8 mouse cellular contexts compared by ENCODE assay signal in the genomic region with DNA sequence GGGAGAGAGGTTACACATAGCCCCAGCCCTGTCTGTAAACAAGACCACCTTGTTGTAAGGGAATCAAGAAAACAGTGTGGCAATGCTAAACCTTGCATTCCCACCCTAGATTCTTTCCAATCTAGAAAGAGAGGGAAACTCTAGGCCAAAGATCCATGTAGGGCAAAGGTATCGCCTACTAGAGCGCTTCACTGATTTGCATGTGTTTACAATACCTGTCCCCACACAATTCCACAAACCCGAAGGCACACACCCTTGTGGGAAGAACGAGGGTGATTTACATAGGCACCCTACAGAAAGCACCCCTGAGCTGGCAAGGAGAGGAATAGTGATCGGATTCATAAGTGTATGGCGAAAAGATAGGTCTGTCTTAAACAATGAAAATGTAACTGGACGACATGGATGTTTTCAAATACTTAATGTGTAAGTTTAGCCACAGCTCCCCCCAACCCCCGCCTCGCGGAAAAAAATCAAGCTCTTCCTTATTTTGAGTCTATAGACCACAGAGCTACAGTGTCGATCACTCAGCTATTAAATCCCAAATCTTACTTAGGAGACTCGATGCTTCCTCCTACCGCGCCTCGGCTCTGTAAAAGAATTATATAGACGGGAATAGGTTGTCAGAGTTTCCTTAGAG. TPM values are rescaled to one million over a fixed set of nuclear protein-coding genes. Genes with fewer than 3 reads are reported as not detected.
A peak's percentile ranks its signal among the peaks of the same experiment; 100 is the strongest.
DNase-seq lines count a peak whose midpoint lies in the region; ATAC-seq and TF ChIP-seq lines count a peak whose summit lies in the region.

No protein-coding gene starts in this region.

- peaks cover 2% of the 10 kb centered on the region; the same call in 1 of the 2 replicates for H3K9me3 ChIP-seq in heart, embryonic 12.5 days (replicated peaks)
- no peaks in the 10 kb centered on the region for H3K9me3 ChIP-seq in heart, postnatal 0 days (replicated peaks; ENCODE audit: control insufficient read depth, low read length)

- H3K9ac ChIP-seq in heart, embryonic 12.5 days = peak overlapping the region; percentile 60; the same call in 1 of the 2 replicates
- H3K9ac ChIP-seq in heart, postnatal 0 days (replicated peaks; ENCODE audit: low read depth, low read length) = peak overlapping the region; percentile 69

- TF ChIP-seq EP300 in heart, postnatal 0 days (IDR thresholded peaks at IDR 0.05; ENCODE audit: low read depth) = no peak

- no peaks in the 10 kb centered on the region for H3K36me3 ChIP-seq in heart, embryonic 12.5 days
- no peaks in the 10 kb centered on the region for H3K36me3 ChIP-seq in heart, postnatal 0 days (replicated peaks; ENCODE audit: control insufficient read depth, insufficient read depth, low read length)

- intact Hi-C loops in heart, postnatal 36 days (cut with DNase I) = loop anchor here (5.0 kb wide), 2 partner anchors 65 to 90 kb away; no protein-coding TSS in a partner anchor

- no peak overlapping the region for H3K27ac ChIP-seq in heart, embryonic 12.5 days (ENCODE audit: poor library complexity, severe bottlenecking)
- no peak overlapping the region for H3K27ac ChIP-seq in heart, postnatal 0 days (ENCODE audit: low read depth)

- DNase-seq in heart, postnatal 36 days = no peak
- peak; percentile 50 for DNase-seq in A20 (ENCODE audit: low read depth, low spot score)
- DNase-seq in heart, postnatal 0 days (ENCODE audit: low spot score) = no peak
- peak; percentile 42 for DNase-seq in lung, postnatal 36 days
- DNase-seq in gastrocnemius, adult 8-10 months (ENCODE audit: low spot score in 2 of 2) = no peak
- DNase-seq in layer of hippocampus, postnatal 25 days (ENCODE audit: extremely low spot score in 1 of 2, low spot score in 1 of 2) = no peak

- H3K4me1 ChIP-seq in heart, embryonic 12.5 days (replicated peaks) = peaks cover 17% of the 10 kb centered on the region
- peaks cover 29% of the 10 kb centered on the region for H3K4me1 ChIP-seq in heart, postnatal 0 days (ENCODE audit: control insufficient read depth, insufficient read depth)

- peak overlapping the region; percentile 55 for H3K4me3 ChIP-seq in heart, embryonic 12.5 days
- peak overlapping the region; percentile 87 for H3K4me3 ChIP-seq in heart, postnatal 0 days (ENCODE audit: low read depth, low read length)

- no peak for TF ChIP-seq CTCF in heart, postnatal 0 days (IDR thresholded peaks at IDR 0.05; ENCODE audit: low read depth)

- no peak for ATAC-seq in heart, embryonic 12.5 days (ENCODE audit: insufficient number of reproducible peaks, low FRiP score)
- ATAC-seq in heart, postnatal 0 days (ENCODE audit: insufficient read depth, low read depth) = no peak
- ATAC-seq in megakaryocyte-erythroid progenitor cell, adult 5-6 weeks (replicated peaks; ENCODE audit: low FRiP score, low TSS enrichment, poor library complexity, severe bottlenecking) = no peak

- WGBS in heart, embryonic 12.5 days = 32% methylated on average over 16 of the region's 16 CpGs
- 39% methylated on average over 16 of the region's 16 CpGs for WGBS in heart, postnatal 0 days

- H3K27me3 ChIP-seq in heart, embryonic 12.5 days (replicated peaks) = no peaks in the 10 kb centered on the region
- H3K27me3 ChIP-seq in heart, postnatal 0 days (ENCODE audit: control insufficient read depth, insufficient read depth, low read length) = no peaks in the 10 kb centered on the region

- peak overlapping the region; percentile 89 for H3K4me2 ChIP-seq in heart, embryonic 12.5 days
- H3K4me2 ChIP-seq in heart, postnatal 0 days (ENCODE audit: low read depth, low read length) = peak overlapping the region; percentile 94

RNA-seq across cellular contexts. Expression of a gene that starts 1.1 kb away (rescaled TPM):
- polyA plus RNA-seq in heart, embryonic 12.5 days (2016; fragmentation: Nextera tagmentation; extraction: Ambion mirVana) = 17.1 TPM in 2 replicates
- total RNA-seq in heart, postnatal 36 days (2021) = 10 to 100 TPM; 11.0 to 16.9 TPM
- total RNA-seq in heart, postnatal 0 days (2014; rRNA removed; ENCODE audit: low replicate concordance) = 4.2 and 11.1 TPM in 2 replicates
- polyA plus RNA-seq in heart, postnatal 0 days (2015; fragmentation: Nextera tagmentation; extraction: Ambion mirVana) = 16.2 TPM in 2 replicates
- total RNA-seq in gastrocnemius, adult 8-10 months (2022) = 1 to 10 TPM; 1.1 to 2.6 (median 1.6) TPM
- total RNA-seq in layer of hippocampus, postnatal 25 days (2021) = 1 to 10 TPM in 1 of 2 experiments, under 1 TPM in 1; 0.94 to 1.4 TPM
- 4.8 and 10.0 TPM in 2 replicates for total RNA-seq in megakaryocyte-erythroid progenitor cell, adult 5-6 weeks (2014; fragmentation: Nextera tagmentation)
- total RNA-seq in megakaryocyte-erythroid progenitor cell, adult 5-6 weeks (2017) = 16.3 and 21.6 TPM in 2 replicates

RNA-seq across cellular contexts. Expression of a gene that starts 47.0 kb away (rescaled TPM):
- polyA plus RNA-seq in heart, embryonic 12.5 days (2016; fragmentation: Nextera tagmentation; extraction: Ambion mirVana) = 31.4 and 32.6 TPM in 2 replicates
- total RNA-seq in heart, postnatal 36 days (2021) = 100 to 1,000 TPM; 145 to 163 TPM
- 80.9 and 85.3 TPM in 2 replicates for total RNA-seq in heart, postnatal 0 days (2014; rRNA removed; ENCODE audit: low replicate concordance)
- 19.8 and 20.0 TPM in 2 replicates for polyA plus RNA-seq in heart, postnatal 0 days (2015; fragmentation: Nextera tagmentation; extraction: Ambion mirVana)
- 100 to 1,000 TPM; 104 to 133 (median 117) TPM for total RNA-seq in gastrocnemius, adult 8-10 months (2022)
- total RNA-seq in layer of hippocampus, postnatal 25 days (2021) = 10 to 100 TPM; 20.3 to 22.2 TPM
- 19.2 and 19.6 TPM in 2 replicates for total RNA-seq in megakaryocyte-erythroid progenitor cell, adult 5-6 weeks (2014; fragmentation: Nextera tagmentation)
- 28.2 and 34.4 TPM in 2 replicates for total RNA-seq in megakaryocyte-erythroid progenitor cell, adult 5-6 weeks (2017)

Comparison
In these comparisons a context has a peak if more than half of its experiments do, and no peak if none do; other contexts are left out.
1. DNase-seq: peak in A20 (single experiment) and lung, postnatal 36 days (single experiment); none in heart, postnatal 36 days (0 of 2), heart, postnatal 0 days (single experiment), gastrocnemius, adult 8-10 months (0 of 2) and layer of hippocampus, postnatal 25 days (0 of 2).